Mouse (Mus musculus): ENCODE measurements around the gene Sardh.

Gene Sardh

GRCm38 (mm10) chr2:27248211-27248610 lies at the start of gene Sardh:
TSS of gene Sardh (minus strand) at chr2:27248337.
- no peak for DNase-seq (ENCODE audit: low read depth, low spot score)

GRCm38 (mm10) chr2:27296656-27297406 lies 48.7 kb upstream of the Sardh start:
- no peak for DNase-seq (ENCODE audit: low read depth, low spot score)

- no peak for DNase-seq (ENCODE audit: low read depth, low spot score)
Measured at GRCm38 (mm10) chr2:27294777-27295176, 46.6 kb upstream of the Sardh start.

GRCm38 (mm10) chr2:27289019-27289418 lies 40.9 kb upstream of the Sardh start:
- peak; percentile 82 for DNase-seq (ENCODE audit: low read depth, low spot score)

GRCm38 (mm10) chr2:27286971-27287710 lies 39.0 kb upstream of the Sardh start:
- no peak for DNase-seq (ENCODE audit: low read depth, low spot score)

- no peak for DNase-seq (ENCODE audit: low read depth, low spot score)
Measured at GRCm38 (mm10) chr2:27284441-27284840, 36.3 kb upstream of the Sardh start.

- no peak for DNase-seq (ENCODE audit: low read depth, low spot score)
Measured at GRCm38 (mm10) chr2:27281771-27282170, 33.6 kb upstream of the Sardh start.

GRCm38 (mm10) chr2:27280920-27281611 lies 32.9 kb upstream of the Sardh start:
- DNase-seq (ENCODE audit: low read depth, low spot score), result peak; percentile 59

GRCm38 (mm10) chr2:27278859-27279258 lies 30.7 kb upstream of the Sardh start:
- no peak for DNase-seq (ENCODE audit: low read depth, low spot score)

- DNase-seq (ENCODE audit: low read depth, low spot score), result no peak
Measured at GRCm38 (mm10) chr2:27268325-27268724, 20.2 kb upstream of the Sardh start.

GRCm38 (mm10) chr2:27265819-27266218 lies 17.7 kb upstream of the Sardh start:
- DNase-seq (ENCODE audit: low read depth, low spot score), result no peak

GRCm38 (mm10) chr2:27262984-27263383 lies 14.8 kb upstream of the Sardh start:
- no peak for DNase-seq (ENCODE audit: low read depth, low spot score)

GRCm38 (mm10) chr2:27251434-27251833 lies 3.3 kb upstream of the Sardh start:
- DNase-seq (ENCODE audit: low read depth, low spot score), result no peak

GRCm38 (mm10) chr2:27247487-27247863 lies 662 bp downstream of the Sardh start:
- no peak for DNase-seq (ENCODE audit: low read depth, low spot score)

- DNase-seq (ENCODE audit: low read depth, low spot score), result peak; percentile 17
Measured at GRCm38 (mm10) chr2:27246712-27247486, 1.2 kb downstream of the Sardh start.

- DNase-seq (ENCODE audit: low read depth, low spot score), result no peak
Measured at GRCm38 (mm10) chr2:27245947-27246346, 2.2 kb downstream of the Sardh start.

GRCm38 (mm10) chr2:27237342-27237741 lies 10.8 kb downstream of the Sardh start:
- peak; percentile 43 for DNase-seq (ENCODE audit: low read depth, low spot score)

GRCm38 (mm10) chr2:27235729-27236128 lies 12.4 kb downstream of the Sardh start:
- peak; percentile 48 for DNase-seq (ENCODE audit: low read depth, low spot score)

GRCm38 (mm10) chr2:27232376-27232775 lies 15.8 kb downstream of the Sardh start:
- no peak for DNase-seq (ENCODE audit: low read depth, low spot score)

- no peak for DNase-seq (ENCODE audit: low read depth, low spot score)
Measured at GRCm38 (mm10) chr2:27229481-27230105, 18.5 kb downstream of the Sardh start.

- DNase-seq (ENCODE audit: low read depth, low spot score), result no peak
Measured at GRCm38 (mm10) chr2:27228809-27229480, 19.2 kb downstream of the Sardh start.
